Mouse (Mus musculus) ES-E14 (cell line): ENCODE data around the gene Psg29. TPM values are rescaled to one million over a fixed set of nuclear protein-coding genes. Genes with fewer than 3 reads are reported as not detected.

Experiments used
- DNase-seq: peaks from one replicate; pipeline ENCODE4 v3.0.0-alpha.2; 2013; ENCODE audit warnings: low read depth, low spot score
- H3K27ac ChIP-seq: 2 replicates; pipeline ENCODE4 v1.5.1; 2012; ENCODE audit warnings: low read depth, mild to moderate bottlenecking, low read length, moderate library complexity, mixed read lengths; ENCODE audit not compliant: poor library complexity, insufficient read depth, severe bottlenecking
- H3K36me3 ChIP-seq: 2 replicates; pipeline ENCODE4 v1.6.1; 2012; ENCODE audit warnings: mild to moderate bottlenecking, low read length, moderate library complexity, mixed read lengths; ENCODE audit not compliant: control insufficient read depth, poor library complexity, insufficient read depth, severe bottlenecking
- H3K4me1 ChIP-seq, 2 experiments: fragments of 150-350 bp in 1 of 2; sonication (generic) in 1 of 2; 2 replicates each; pipeline ENCODE4 v1.6.1; 2012; ENCODE audit warnings: low read length in 2 of 2, mild to moderate bottlenecking in 1 of 2, mixed read lengths in 1 of 2; ENCODE audit not compliant: control insufficient read depth in 2 of 2, insufficient read depth in 2 of 2, poor library complexity in 1 of 2
- H3K4me3 ChIP-seq, 2 experiments: fragments of 150-350 bp in 1 of 2; sonication (generic) in 1 of 2; 2 replicates each; pipeline ENCODE4 v1.5.1; 2012; ENCODE audit warnings: low read length in 2 of 2, low read depth in 1 of 2, mild to moderate bottlenecking in 1 of 2, mixed read lengths in 1 of 2; ENCODE audit not compliant: insufficient read depth in 1 of 2, poor library complexity in 1 of 2, severe bottlenecking in 1 of 2
- H3K9ac ChIP-seq: 2 replicates; pipeline ENCODE4 v1.6.1; 2012; ENCODE audit warnings: low read depth, mild to moderate bottlenecking, low read length, mixed read lengths; ENCODE audit not compliant: poor library complexity, insufficient read depth, severe bottlenecking
- H3K9me3 ChIP-seq: fragments of 150-350 bp; sonication (generic); 2 replicates; pipeline ENCODE4 v1.6.1; 2012; ENCODE audit warnings: low read depth, mild to moderate bottlenecking, low read length; ENCODE audit not compliant: control insufficient read depth, insufficient read depth
- CHD2 ChIP-seq: IDR thresholded peaks from 2 replicates; pipeline ENCODE4 v1.6.1; 2014; ENCODE audit warnings: mild to moderate bottlenecking, low read depth, low read length, inconsistent platforms
- HCFC1 ChIP-seq: IDR thresholded peaks from 2 replicates; pipeline ENCODE4 v1.6.1; 2012; ENCODE audit warnings: low read length, inconsistent platforms, borderline replicate concordance; ENCODE audit not compliant: insufficient read depth
- MAFK ChIP-seq: IDR thresholded peaks from 2 replicates; pipeline ENCODE4 v1.6.1; 2014; ENCODE audit warnings: mild to moderate bottlenecking, low read depth, low read length, inconsistent platforms; ENCODE audit not compliant: insufficient read depth
- ZC3H11A ChIP-seq: IDR thresholded peaks from 2 replicates; pipeline ENCODE4 v1.6.1; 2012; ENCODE audit warnings: low read depth, mild to moderate bottlenecking, inconsistent platforms, low read length, borderline replicate concordance
- ZNF384 ChIP-seq: IDR thresholded peaks from 2 replicates; pipeline ENCODE4 v1.6.1; 2012; ENCODE audit warnings: low read depth, low read length, inconsistent platforms
- in situ Hi-C, 2 experiments: fragments of 600-800 bp; cut with MboI; formaldehyde crosslinking; loops; one replicate each; pipeline ENCODE4 v1.15.1; 2025; ENCODE audit warnings: low sequenced_read_pairs in 2 of 2, inconsistent platforms in 1 of 2; ENCODE audit not compliant: unreplicated experiment in 2 of 2
- total RNA-seq: library from RNA; depleted of rRNA; stranded (reverse); fragments of 300-350 nt; gene quantifications from 2 replicates; pipeline ENCODE4 v1.2.3, GENCODE M21; 2012; rRNA removed

Psg29 gene
- 0.09 TPM in 1 of 2 replicates, not detected in the other for total RNA-seq

DNA sequence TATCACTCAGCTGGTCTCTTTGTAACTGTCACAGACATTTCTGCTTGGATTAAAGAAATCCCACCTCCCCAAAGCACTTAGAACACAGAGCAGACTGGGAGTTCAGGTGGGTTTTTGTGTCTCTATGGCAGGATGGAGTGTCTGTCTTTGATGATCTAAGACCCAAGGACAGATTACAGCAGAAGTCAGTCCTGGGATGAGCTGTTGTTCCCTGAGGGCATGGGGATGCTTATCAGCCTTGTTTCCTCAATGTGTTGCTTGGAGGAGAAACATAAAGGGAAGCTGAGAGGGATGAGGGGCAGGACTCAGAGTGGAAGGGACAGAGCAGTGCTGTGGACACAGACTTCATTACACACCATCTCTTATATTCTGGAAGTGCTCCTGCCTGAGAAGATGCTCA is at the start of gene Psg29:
TSS of gene Psg29 (plus strand) at position 301 of the 400 bp plus-strand sequence.
- no peaks in the 10 kb centered on the region for H3K9me3 ChIP-seq
- H3K4me1 ChIP-seq = no peaks in the 10 kb centered on the region
- H3K9ac ChIP-seq = no peak within 1 kb of the TSS
- no peak for TF ChIP-seq ZC3H11A
- no peak for TF ChIP-seq CHD2
- no peak for TF ChIP-seq MAFK
- TF ChIP-seq ZNF384 = no peak
- no peak for TF ChIP-seq HCFC1
- H3K27ac ChIP-seq = no peak within 1 kb of the TSS
- in situ Hi-C loops = loop anchor here in 1 of 2 experiments (10.0 to 25.0 kb wide), 2 partner anchors 58 to 409 kb away; no protein-coding TSS in a partner anchor
- H3K4me3 ChIP-seq = no peak within 1 kb of the TSS
- H3K36me3 ChIP-seq = no peaks in the 10 kb centered on the region
- no peak for DNase-seq

DNA sequence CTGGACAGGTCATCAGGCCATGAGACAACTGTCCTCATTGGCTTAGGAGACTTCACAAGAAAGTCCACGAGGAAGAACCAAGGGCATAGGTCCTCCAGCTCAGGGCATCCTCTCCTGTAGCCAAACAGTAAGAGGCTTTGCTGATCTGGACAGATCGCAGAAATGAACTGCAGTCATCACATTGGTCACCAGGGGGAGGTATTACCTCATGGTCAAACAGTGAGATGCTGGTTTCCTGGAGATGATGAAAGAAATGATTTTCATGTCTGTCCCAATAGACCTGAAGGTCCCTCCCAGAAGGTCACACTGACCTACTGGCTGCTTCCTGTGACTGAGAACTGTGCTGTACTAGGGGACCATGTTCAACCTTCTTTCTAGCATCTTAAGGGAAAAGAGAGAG is 47.6 kb upstream of the Psg29 start:
- Histone ChIP-seq H3K4me3 (no peak overlapping the region), H3K36me3 (no peaks in the 10 kb centered on the region), H3K9ac (no peak overlapping the region), H3K9me3 (no peaks in the 10 kb centered on the region), H3K4me1 (no peaks in the 10 kb centered on the region), H3K27ac (no peak overlapping the region)
- in situ Hi-C loops = no loop called here
- DNase-seq = peak; percentile 55
- TF ChIP-seq CHD2 = no peak
- peak; percentile 90 for TF ChIP-seq ZC3H11A

- Histone ChIP-seq H3K27ac (no peak overlapping the region), H3K9ac (no peak overlapping the region), H3K9me3 (no peaks in the 10 kb centered on the region), H3K4me1 (no peaks in the 10 kb centered on the region), H3K36me3 (no peaks in the 10 kb centered on the region), H3K4me3 (no peak overlapping the region)
- DNase-seq = no peak
- TF ChIP-seq ZNF384 (no peak), CHD2 (no peak), ZC3H11A (no peak), HCFC1 (no peak), MAFK (no peak)
- in situ Hi-C loops = no loop called here
Measured at GRCm38 (mm10) chr7:17156885-17157677, 46.2 kb upstream of the Psg29 start.

DNA sequence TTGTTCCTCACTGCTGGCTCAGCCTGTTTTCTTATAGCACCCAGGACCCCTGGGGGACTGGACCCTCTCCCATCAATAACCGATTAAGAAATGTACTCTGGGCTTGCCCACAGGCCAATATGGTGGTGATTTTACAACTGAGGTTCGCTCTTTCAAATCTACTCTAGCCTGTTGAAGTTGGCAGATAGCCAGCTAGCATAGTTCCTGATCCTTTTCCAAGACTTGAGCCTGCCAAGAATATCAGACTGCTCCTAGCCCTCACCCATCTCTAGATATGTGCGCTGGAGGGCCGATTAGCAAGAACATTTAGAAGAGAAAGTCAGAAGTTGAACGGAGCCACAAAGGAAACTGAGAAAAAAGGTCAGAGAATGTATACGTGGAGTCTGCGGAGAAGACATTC is 44.3 kb upstream of the Psg29 start:
- Histone ChIP-seq H3K4me3 (no peak overlapping the region), H3K9ac (no peak overlapping the region), H3K4me1 (no peaks in the 10 kb centered on the region), H3K9me3 (no peaks in the 10 kb centered on the region), H3K27ac (no peak overlapping the region), H3K36me3 (no peaks in the 10 kb centered on the region)
- in situ Hi-C loops = no loop called here
- TF ChIP-seq HCFC1 (no peak), ZC3H11A (no peak), CHD2 (no peak)
- DNase-seq = no peak

DNA sequence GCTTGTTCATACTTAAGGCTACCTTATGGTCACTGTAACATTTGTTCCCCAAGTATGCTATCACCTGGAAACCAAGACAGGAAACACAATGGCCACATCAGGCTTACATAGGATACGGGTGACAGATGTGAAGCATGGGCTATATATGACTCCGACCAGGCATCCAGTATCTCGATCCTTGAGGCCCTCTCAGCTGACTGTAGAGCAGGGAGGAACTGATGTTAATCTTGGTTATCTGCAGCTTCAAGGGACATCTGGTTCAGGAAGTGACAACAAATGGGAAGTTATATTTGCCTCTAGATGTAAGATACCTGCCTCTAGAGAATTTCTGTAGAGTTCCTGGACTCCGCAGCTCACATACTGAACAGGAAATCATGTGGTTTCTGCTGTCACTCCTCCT is 31.4 kb upstream of the Psg29 start:
- in situ Hi-C loops = no loop called here
- TF ChIP-seq ZC3H11A (no peak), ZNF384 (no peak), MAFK (no peak), CHD2 (no peak), HCFC1 (no peak)
- no peak for DNase-seq
- Histone ChIP-seq H3K9ac (no peak overlapping the region), H3K4me1 (no peaks in the 10 kb centered on the region), H3K27ac (no peak overlapping the region), H3K36me3 (no peaks in the 10 kb centered on the region), H3K4me3 (no peak overlapping the region), H3K9me3 (no peaks in the 10 kb centered on the region)
